In the genomic region with DNA sequence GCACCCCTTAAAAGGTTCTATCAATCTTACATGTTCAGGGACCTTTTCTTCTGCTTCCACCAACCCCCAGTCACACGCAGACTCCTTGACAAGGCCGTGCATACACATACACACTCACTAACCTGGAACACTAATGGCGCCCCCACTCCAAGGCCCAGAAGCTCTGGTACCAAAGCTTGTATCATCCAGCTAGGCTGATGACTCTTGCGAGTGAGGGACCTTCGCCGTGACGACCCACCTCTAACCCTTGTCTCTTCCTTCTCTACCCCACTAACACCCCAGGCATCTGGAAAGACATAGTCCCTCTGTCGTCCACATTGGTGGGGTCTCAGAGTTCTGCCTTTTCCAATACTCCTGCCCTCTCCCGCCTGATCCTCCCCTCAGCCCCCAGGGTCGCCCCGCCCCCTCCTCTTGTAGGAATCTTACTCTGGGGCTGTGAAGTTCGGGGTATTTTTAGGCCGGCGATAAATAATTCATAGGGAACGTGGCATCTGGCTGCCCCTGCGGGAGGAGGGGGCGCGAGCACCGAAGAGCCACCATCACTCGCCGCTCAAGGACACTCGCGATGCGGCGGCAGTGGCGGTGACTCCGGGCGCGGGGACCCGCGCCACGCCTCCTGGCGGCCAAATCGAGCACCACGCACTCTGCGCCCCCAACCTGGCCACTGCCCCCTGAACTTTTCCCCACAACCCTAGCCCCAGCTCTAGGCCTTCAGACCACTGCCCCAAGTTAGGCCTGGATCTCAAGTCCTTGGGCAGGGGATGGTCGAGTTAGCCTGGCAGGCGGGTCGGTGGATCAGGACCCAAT, we compare ENCODE assay signal across 9 mouse cellular contexts. TPM values are rescaled to one million over a fixed set of nuclear protein-coding genes. Genes with fewer than 3 reads are reported as not detected.
DNase-seq lines count a peak whose midpoint lies in the region; ATAC-seq and TF ChIP-seq lines count a peak whose summit lies in the region.
"Had no signal": no experiment of that assay in that cellular context is flagged by ENCODE, and none has a peak within 500 bp of the region (broad histone marks: within the 10 kb centered on the region; RNA-seq: fewer than 3 reads in every experiment).

No protein-coding gene starts in this region.

- no peaks in the 10 kb centered on the region for H3K79me2 ChIP-seq in C2C12 (ENCODE audit: control insufficient read depth, insufficient read depth)

- ATAC-seq in embryonic facial prominence, embryonic 12.5 days (ENCODE audit: insufficient number of reproducible peaks, insufficient read depth, low FRiP score, low TSS enrichment): no peak
- ATAC-seq in intestine, embryonic 16.5 days: no peak
- peak; percentile 53; the same call in 1 of the 2 replicates for ATAC-seq in neural tube, embryonic 11.5 days (ENCODE audit: insufficient read depth, low FRiP score, low TSS enrichment)

- peak; percentile 46 for DNase-seq in gastrocnemius, postnatal 10 days
- DNase-seq in gastrocnemius, postnatal 36 days: no peak
- DNase-seq in neural tube, embryonic 11.5 days (ENCODE audit: low spot score): peak; percentile 74
- no peak for DNase-seq in gastrocnemius, postnatal 14 days
- no peak for DNase-seq in adrenal gland, adult 18-20 months (ENCODE audit: low spot score in 2 of 2)

- 7% methylated on average over 39 of the region's 39 CpGs for WGBS in embryonic facial prominence, embryonic 12.5 days
- WGBS in intestine, embryonic 16.5 days: 8% methylated on average over 39 of the region's 39 CpGs
- 5% methylated on average over 39 of the region's 39 CpGs for WGBS in neural tube, embryonic 11.5 days

- no peak overlapping the region for H3K4me3 ChIP-seq in C2C12 (ENCODE audit: insufficient read depth, poor library complexity, severe bottlenecking)
- H3K4me3 ChIP-seq in embryonic facial prominence, embryonic 12.5 days: peak overlapping the region; percentile 23
- H3K4me3 ChIP-seq in intestine, embryonic 16.5 days (ENCODE audit: low read length): peak overlapping the region; percentile 15; the same call in 1 of the 2 replicates
- H3K4me3 ChIP-seq in neural tube, embryonic 11.5 days (ENCODE audit: low read depth, low read length): peak overlapping the region; percentile 18; the same call in 1 of the 2 replicates
- H3K4me3 ChIP-seq: liver, embryonic 15.5 days had no signal

- intact Hi-C loops in gastrocnemius, postnatal 36 days (cut with DNase I): loop anchor here (1.0 to 10.0 kb wide), 2 partner anchors 63 to 180 kb away; no protein-coding TSS in a partner anchor
- intact Hi-C loops in gastrocnemius, postnatal 14 days (cut with DNase I; ENCODE audit: low total_unique reads): no loop called here

- H3K4me2 ChIP-seq in embryonic facial prominence, embryonic 12.5 days (replicated peaks): peak overlapping the region; percentile 50
- peak overlapping the region; percentile 43 for H3K4me2 ChIP-seq in intestine, embryonic 16.5 days (ENCODE audit: low read depth, low read length)
- peak overlapping the region; percentile 40 for H3K4me2 ChIP-seq in neural tube, embryonic 11.5 days (ENCODE audit: low read depth)
- H3K4me2 ChIP-seq: liver, embryonic 15.5 days had no signal

- TF ChIP-seq CTCF in C2C12 (IDR thresholded peaks at IDR 0.05; ENCODE audit: control insufficient read depth, insufficient read depth, insufficient read length): peak; percentile 53

- peaks cover 71% of the 10 kb centered on the region for H3K27me3 ChIP-seq in C2C12 (ENCODE audit: control insufficient read depth, insufficient read depth, insufficient read length)
- peaks cover 98% of the 10 kb centered on the region for H3K27me3 ChIP-seq in embryonic facial prominence, embryonic 12.5 days
- peaks cover 69% of the 10 kb centered on the region for H3K27me3 ChIP-seq in intestine, embryonic 16.5 days (replicated peaks; ENCODE audit: control insufficient read depth, insufficient read depth, low read length)
- peaks cover 74% of the 10 kb centered on the region for H3K27me3 ChIP-seq in neural tube, embryonic 11.5 days (ENCODE audit: control insufficient read depth, insufficient read depth, low read length)

- H3K27ac ChIP-seq in embryonic facial prominence, embryonic 12.5 days: no peak overlapping the region
- H3K27ac ChIP-seq in intestine, embryonic 16.5 days (ENCODE audit: low read length): no peak overlapping the region
- no peak overlapping the region for H3K27ac ChIP-seq in neural tube, embryonic 11.5 days (ENCODE audit: low read depth, low read length)
- H3K27ac ChIP-seq: liver, embryonic 15.5 days had no signal

- no peaks in the 10 kb centered on the region for H3K79me3 ChIP-seq in C2C12 (ENCODE audit: low read depth)

- H3K36me3 ChIP-seq in C2C12 (ENCODE audit: control insufficient read depth, insufficient read depth): peaks cover 3% of the 10 kb centered on the region
- H3K36me3 ChIP-seq in embryonic facial prominence, embryonic 12.5 days: peaks cover 16% of the 10 kb centered on the region; the same call in 1 of the 2 replicates
- H3K36me3 ChIP-seq in intestine, embryonic 16.5 days (ENCODE audit: control insufficient read depth, insufficient read depth, low read length): peaks cover 2% of the 10 kb centered on the region; the same call in 1 of the 2 replicates
- 0 out of 2 replicates have a peak, but pooled peaks cover 2% of the 10 kb centered on the region for H3K36me3 ChIP-seq in neural tube, embryonic 11.5 days (ENCODE audit: control insufficient read depth, insufficient read depth, low read length)

- H3K9ac ChIP-seq in embryonic facial prominence, embryonic 12.5 days: no peak overlapping the region
- no peak overlapping the region for H3K9ac ChIP-seq in intestine, embryonic 16.5 days (ENCODE audit: low read depth, low read length)
- no peak overlapping the region for H3K9ac ChIP-seq in neural tube, embryonic 11.5 days (ENCODE audit: low read length)
- H3K9ac ChIP-seq: liver, embryonic 15.5 days had no signal

- H3ac ChIP-seq in C2C12 (ENCODE audit: control insufficient read depth, insufficient read length, low read depth): no peak overlapping the region

- no peaks in the 10 kb centered on the region for H3K9me3 ChIP-seq in embryonic facial prominence, embryonic 12.5 days
- no peaks in the 10 kb centered on the region for H3K9me3 ChIP-seq in intestine, embryonic 16.5 days (ENCODE audit: control insufficient read depth, low read length)
- H3K9me3 ChIP-seq in neural tube, embryonic 11.5 days (ENCODE audit: control insufficient read depth, low read length): no peaks in the 10 kb centered on the region
- H3K9me3 ChIP-seq: liver, embryonic 15.5 days had no signal

- H3K4me1 ChIP-seq in embryonic facial prominence, embryonic 12.5 days: peaks cover 23% of the 10 kb centered on the region
- peaks cover 9% of the 10 kb centered on the region for H3K4me1 ChIP-seq in intestine, embryonic 16.5 days (ENCODE audit: control insufficient read depth, insufficient read depth, low read length)
- H3K4me1 ChIP-seq in neural tube, embryonic 11.5 days (ENCODE audit: control insufficient read depth, insufficient read depth, low read length): peaks cover 9% of the 10 kb centered on the region; the same call in 1 of the 2 replicates

RNA-seq across cellular contexts. Expression of a gene that starts 2.0 kb away (rescaled TPM):
- total RNA-seq in gastrocnemius, postnatal 10 days (2021): under 1 TPM; 0.05 to 0.16 TPM
- total RNA-seq in gastrocnemius, postnatal 36 days (2021): not detected
- polyA plus RNA-seq in C2C12 (2012; fragmentation: generic; extraction: Trizol): not detected
- 0.06 TPM in 1 of 2 replicates, not detected in the other for polyA plus RNA-seq in embryonic facial prominence, embryonic 12.5 days (2016; fragmentation: Nextera tagmentation; extraction: Ambion mirVana)
- 0.06 TPM in 1 of 2 replicates, not detected in the other for polyA plus RNA-seq in intestine, embryonic 16.5 days (2015; fragmentation: Nextera tagmentation; extraction: Ambion mirVana)
- 0.57 and 0.85 TPM in 2 replicates for polyA plus RNA-seq in neural tube, embryonic 11.5 days (2014; fragmentation: Nextera tagmentation; extraction: Ambion mirVana)
- not detected for total RNA-seq in gastrocnemius, postnatal 14 days (2021)
- 10 to 100 TPM in 1 of 2 experiments, 1 to 10 TPM in 1; 2.2 to 10.6 TPM for total RNA-seq in adrenal gland, adult 18-20 months (2021)

RNA-seq across cellular contexts. Expression of a gene that starts 11.8 kb away (rescaled TPM):
- total RNA-seq in gastrocnemius, postnatal 10 days (2021): 1 to 10 TPM; 5.0 to 5.7 TPM
- 1 to 10 TPM; 3.6 to 4.4 TPM for total RNA-seq in gastrocnemius, postnatal 36 days (2021)
- polyA plus RNA-seq in C2C12 (2012; fragmentation: generic; extraction: Trizol): 10.7 TPM
- 14.6 and 17.3 TPM in 2 replicates for polyA plus RNA-seq in embryonic facial prominence, embryonic 12.5 days (2016; fragmentation: Nextera tagmentation; extraction: Ambion mirVana)
- polyA plus RNA-seq in intestine, embryonic 16.5 days (2015; fragmentation: Nextera tagmentation; extraction: Ambion mirVana): 21.7 and 22.9 TPM in 2 replicates
- 14.0 and 15.1 TPM in 2 replicates for polyA plus RNA-seq in neural tube, embryonic 11.5 days (2014; fragmentation: Nextera tagmentation; extraction: Ambion mirVana)
- total RNA-seq in gastrocnemius, postnatal 14 days (2021): 1 to 10 TPM; 5.4 to 6.0 TPM
- 1,000 to 10,000 TPM; 1,063 to 1,343 TPM for total RNA-seq in adrenal gland, adult 18-20 months (2021)

RNA-seq across cellular contexts. Expression of a gene that starts 32.4 kb away (rescaled TPM):
- 1 to 10 TPM in 1 of 2 experiments, under 1 TPM in 1; 0.86 to 1.1 TPM for total RNA-seq in gastrocnemius, postnatal 10 days (2021)
- total RNA-seq in gastrocnemius, postnatal 36 days (2021): 1 to 10 TPM; 2.4 to 3.5 TPM
- polyA plus RNA-seq in C2C12 (2012; fragmentation: generic; extraction: Trizol): 0.21 TPM
- polyA plus RNA-seq in embryonic facial prominence, embryonic 12.5 days (2016; fragmentation: Nextera tagmentation; extraction: Ambion mirVana): 0.20 and 0.28 TPM in 2 replicates
- 1.2 and 1.5 TPM in 2 replicates for polyA plus RNA-seq in intestine, embryonic 16.5 days (2015; fragmentation: Nextera tagmentation; extraction: Ambion mirVana)
- polyA plus RNA-seq in neural tube, embryonic 11.5 days (2014; fragmentation: Nextera tagmentation; extraction: Ambion mirVana): 0.18 and 0.24 TPM in 2 replicates
- total RNA-seq in gastrocnemius, postnatal 14 days (2021): 1 to 10 TPM; 1.6 to 1.7 TPM
- total RNA-seq in adrenal gland, adult 18-20 months (2021): 10 to 100 TPM; 43.9 to 59.6 TPM

RNA-seq across cellular contexts. Expression of a gene that starts 41.9 kb away (rescaled TPM):
- not detected for total RNA-seq in gastrocnemius, postnatal 10 days (2021)
- total RNA-seq in gastrocnemius, postnatal 36 days (2021): not detected
- not detected for polyA plus RNA-seq in C2C12 (2012; fragmentation: generic; extraction: Trizol)
- polyA plus RNA-seq in embryonic facial prominence, embryonic 12.5 days (2016; fragmentation: Nextera tagmentation; extraction: Ambion mirVana): 0.19 TPM in 1 of 2 replicates, not detected in the other
- 0.11 TPM in 1 of 2 replicates, not detected in the other for polyA plus RNA-seq in intestine, embryonic 16.5 days (2015; fragmentation: Nextera tagmentation; extraction: Ambion mirVana)
- polyA plus RNA-seq in neural tube, embryonic 11.5 days (2014; fragmentation: Nextera tagmentation; extraction: Ambion mirVana): not detected in 2 replicates
- not detected for total RNA-seq in gastrocnemius, postnatal 14 days (2021)
- total RNA-seq in adrenal gland, adult 18-20 months (2021): not detected
- polyA plus RNA-seq: liver, embryonic 15.5 days had no signal

RNA-seq across cellular contexts. Expression of a gene that starts 56.8 kb away (rescaled TPM):
- under 1 TPM; 0.09 to 0.16 TPM for total RNA-seq in gastrocnemius, postnatal 10 days (2021)
- total RNA-seq in gastrocnemius, postnatal 36 days (2021): 1 to 10 TPM in 1 of 2 experiments, under 1 TPM in 1; 0.72 to 1.3 TPM
- 0.01 TPM for polyA plus RNA-seq in C2C12 (2012; fragmentation: generic; extraction: Trizol)
- polyA plus RNA-seq in embryonic facial prominence, embryonic 12.5 days (2016; fragmentation: Nextera tagmentation; extraction: Ambion mirVana): 0.10 and 0.32 TPM in 2 replicates
- 0.06 and 0.11 TPM in 2 replicates for polyA plus RNA-seq in intestine, embryonic 16.5 days (2015; fragmentation: Nextera tagmentation; extraction: Ambion mirVana)
- polyA plus RNA-seq in neural tube, embryonic 11.5 days (2014; fragmentation: Nextera tagmentation; extraction: Ambion mirVana): 0.12 TPM in 1 of 2 replicates, not detected in the other
- total RNA-seq in gastrocnemius, postnatal 14 days (2021): under 1 TPM; 0.25 to 0.73 TPM
- total RNA-seq in adrenal gland, adult 18-20 months (2021): under 1 TPM; 0.36 to 0.74 TPM

Comparison
In these comparisons a context has a peak if more than half of its experiments do, and no peak if none do; other contexts are left out.
1. DNase-seq: peak in gastrocnemius, postnatal 10 days (single experiment) and neural tube, embryonic 11.5 days (single experiment); none in gastrocnemius, postnatal 36 days (0 of 2), gastrocnemius, postnatal 14 days (single experiment) and adrenal gland, adult 18-20 months (0 of 2).
2. RNA of a gene that starts 11.8 kb away (total RNA-seq): 1,063 to 1,343 TPM in adrenal gland, adult 18-20 months; 5.4 to 6.0 TPM in gastrocnemius, postnatal 14 days, 5.0 to 5.7 TPM in gastrocnemius, postnatal 10 days and 3.6 to 4.4 TPM in gastrocnemius, postnatal 36 days; every median in the first group is over 100 times any median in the second.
3. RNA of a gene that starts 32.4 kb away (total RNA-seq): 43.9 to 59.6 TPM in adrenal gland, adult 18-20 months; 2.4 to 3.5 TPM in gastrocnemius, postnatal 36 days, 1.6 to 1.7 TPM in gastrocnemius, postnatal 14 days and 0.86 to 1.1 TPM in gastrocnemius, postnatal 10 days; every median in the first group is over 4 times any median in the second.
4. Peak in every context shown above with its lines, with median percentiles within 50 percentile points of each other: H3K4me2 ChIP-seq.